Mouse (Mus musculus): ENCODE data around the gene Lrfn4. TPM values are rescaled to one million over a fixed set of nuclear protein-coding genes. Genes with fewer than 3 reads are reported as not detected.

The Lrfn4 gene
- polyA plus RNA-seq, 1 experiment from 2014 or later: 4.6 TPM

DNA sequence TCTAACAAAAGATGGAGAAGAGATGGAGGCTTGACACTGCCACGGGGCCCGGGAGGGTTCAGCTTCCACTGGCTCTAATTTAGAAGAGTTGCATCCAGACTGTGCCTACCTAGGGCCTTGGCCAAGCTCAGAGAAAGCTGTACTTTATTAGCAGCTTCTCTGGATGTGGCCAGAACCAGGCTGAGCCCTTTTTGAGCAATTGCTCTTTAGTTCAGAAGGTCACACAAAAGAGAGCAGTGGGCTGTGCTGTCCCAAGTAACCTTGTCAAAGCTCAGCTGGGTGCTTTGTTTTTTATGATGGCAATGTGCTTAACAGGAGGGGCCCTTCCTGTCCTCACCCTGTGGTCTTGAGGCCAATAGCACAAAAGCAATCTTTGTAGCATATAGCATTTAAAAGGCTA is 47.8 kb downstream of the Lrfn4 start:
- Histone ChIP-seq H3K4me1 (replicated peaks; ENCODE audit: control insufficient read depth, insufficient read depth, low read length) (no peaks in the 10 kb centered on the region), H3K36me3 (ENCODE audit: control insufficient read depth, insufficient read depth) (no peaks in the 10 kb centered on the region), H3K4me2 (replicated peaks; ENCODE audit: low read depth) (no peak overlapping the region), H3K27ac (ENCODE audit: low read depth, low read length) (no peak overlapping the region), H3K9me3 (ENCODE audit: control insufficient read depth) (no peaks in the 10 kb centered on the region), H3K4me3 (ENCODE audit: low read depth, low read length) (no peak overlapping the region), H3K9ac (ENCODE audit: low read depth, low read length) (no peak overlapping the region), H3K27me3 (replicated peaks; ENCODE audit: control insufficient read depth, insufficient read depth, low read length) (no peaks in the 10 kb centered on the region)
- WGBS: 63% methylated on average over 2 of the region's 2 CpGs
- ATAC-seq: no peak
- TF ChIP-seq CTCF (IDR thresholded peaks at IDR 0.05; ENCODE audit: low read depth): no peak

DNA sequence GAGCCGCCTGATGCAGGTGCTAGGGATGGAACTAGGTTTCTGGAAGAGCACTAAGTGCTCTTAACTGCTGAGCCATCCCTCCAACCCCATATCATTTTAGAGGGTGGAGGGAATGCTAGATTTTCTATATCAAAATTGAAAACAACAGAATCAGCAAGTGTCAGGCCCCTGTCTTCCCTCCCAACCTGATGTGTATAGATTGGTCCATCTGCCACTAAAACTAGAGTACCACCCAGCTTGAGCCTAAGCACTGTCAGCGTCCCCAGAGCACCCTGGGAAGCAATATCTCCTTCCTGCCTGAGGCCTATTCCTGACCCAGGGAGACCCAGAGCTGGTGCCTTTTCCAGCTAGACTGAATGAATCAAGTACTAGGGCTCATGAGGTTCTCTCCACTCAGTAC is 48.6 kb downstream of the Lrfn4 start:
- TF ChIP-seq CTCF (IDR thresholded peaks at IDR 0.05; ENCODE audit: low read depth): no peak
- Histone ChIP-seq H3K36me3 (ENCODE audit: control insufficient read depth, insufficient read depth) (no peaks in the 10 kb centered on the region), H3K27ac (ENCODE audit: low read depth, low read length) (no peak overlapping the region), H3K4me1 (replicated peaks; ENCODE audit: control insufficient read depth, insufficient read depth, low read length) (no peaks in the 10 kb centered on the region), H3K9me3 (ENCODE audit: control insufficient read depth) (no peaks in the 10 kb centered on the region), H3K4me2 (replicated peaks; ENCODE audit: low read depth) (no peak overlapping the region), H3K27me3 (replicated peaks; ENCODE audit: control insufficient read depth, insufficient read depth, low read length) (no peaks in the 10 kb centered on the region), H3K4me3 (ENCODE audit: low read depth, low read length) (no peak overlapping the region), H3K9ac (ENCODE audit: low read depth, low read length) (no peak overlapping the region)
- no peak for ATAC-seq
- 89% methylated on average over 2 of the region's 2 CpGs for WGBS

DNA sequence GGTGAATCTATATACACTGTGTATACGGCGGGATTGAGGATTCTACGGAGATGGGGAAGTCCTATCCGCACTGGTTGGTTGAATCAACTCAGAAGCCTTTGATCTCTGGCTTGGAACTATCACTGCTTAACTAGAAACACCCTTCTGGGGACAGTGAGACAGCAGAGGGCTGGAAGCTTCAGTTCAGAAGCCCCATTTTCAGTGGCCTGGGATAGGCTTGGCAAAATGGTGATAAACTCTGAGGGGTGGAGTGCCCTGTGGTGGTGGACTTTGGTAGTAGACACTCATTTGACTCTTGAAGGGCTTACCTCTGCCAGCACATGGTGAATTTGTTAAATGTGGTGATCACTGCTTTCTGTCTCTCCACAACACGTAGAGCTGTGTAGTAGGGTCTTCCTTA is 49.8 kb downstream of the Lrfn4 start:
- 85% methylated on average over 5 of the region's 5 CpGs for WGBS
- Histone ChIP-seq H3K36me3 (ENCODE audit: control insufficient read depth, insufficient read depth) (no peaks in the 10 kb centered on the region), H3K27me3 (replicated peaks; ENCODE audit: control insufficient read depth, insufficient read depth, low read length) (no peaks in the 10 kb centered on the region), H3K9me3 (ENCODE audit: control insufficient read depth) (no peaks in the 10 kb centered on the region), H3K9ac (ENCODE audit: low read depth, low read length) (no peak overlapping the region), H3K4me3 (ENCODE audit: low read depth, low read length) (no peak overlapping the region), H3K27ac (ENCODE audit: low read depth, low read length) (no peak overlapping the region), H3K4me2 (replicated peaks; ENCODE audit: low read depth) (no peak overlapping the region), H3K4me1 (replicated peaks; ENCODE audit: control insufficient read depth, insufficient read depth, low read length) (no peaks in the 10 kb centered on the region)
- TF ChIP-seq CTCF (IDR thresholded peaks at IDR 0.05; ENCODE audit: low read depth): no peak
- ATAC-seq: no peak

Small RNA genes lying within 50 kb of the gene (microRNA-seq; reads per million reads assigned to microRNA genes)
- gene Mir6986: not detected

Other genes starting within 250 kb of the Lrfn4 start
- gene Kdm2a, start 217.4 kb downstream of the Lrfn4 start, polyA plus RNA-seq (2015; fragmentation: Nextera tagmentation; extraction: Ambion mirVana): 21.0 and 21.2 TPM in 2 replicates
- gene Rhod, start 176.2 kb downstream of the Lrfn4 start, polyA plus RNA-seq (2015; fragmentation: Nextera tagmentation; extraction: Ambion mirVana): 54.8 and 60.3 TPM in 2 replicates
- gene Syt12, start 138.2 kb downstream of the Lrfn4 start, polyA plus RNA-seq (2015; fragmentation: Nextera tagmentation; extraction: Ambion mirVana): 0.23 and 0.26 TPM in 2 replicates
- gene 2010003K11Rik, start 117.1 kb downstream of the Lrfn4 start, polyA plus RNA-seq (2015; fragmentation: Nextera tagmentation; extraction: Ambion mirVana): 156 and 165 TPM in 2 replicates
- gene Pcx, start 105.2 kb downstream of the Lrfn4 start, polyA plus RNA-seq (2015; fragmentation: Nextera tagmentation; extraction: Ambion mirVana): 6.1 and 7.0 TPM in 2 replicates
- 37.0 and 37.4 TPM in 2 replicates for gene Rce1, start 10.0 kb upstream of the Lrfn4 start, polyA plus RNA-seq (2015; fragmentation: Nextera tagmentation; extraction: Ambion mirVana)
- 1.0 and 1.1 TPM in 2 replicates for gene Gm960, start 83.0 kb upstream of the Lrfn4 start, polyA plus RNA-seq (2015; fragmentation: Nextera tagmentation; extraction: Ambion mirVana)
- 0.27 and 0.31 TPM in 2 replicates for gene Sptbn2, start 95.5 kb upstream of the Lrfn4 start, polyA plus RNA-seq (2015; fragmentation: Nextera tagmentation; extraction: Ambion mirVana)
- 17.0 and 18.3 TPM in 2 replicates for gene Rbm4b, start 140.8 kb upstream of the Lrfn4 start, polyA plus RNA-seq (2015; fragmentation: Nextera tagmentation; extraction: Ambion mirVana)
- gene Rbm4, start 178.2 kb upstream of the Lrfn4 start, polyA plus RNA-seq (2015; fragmentation: Nextera tagmentation; extraction: Ambion mirVana): 20.3 and 21.6 TPM in 2 replicates
- gene Gm21992, start 195.9 kb upstream of the Lrfn4 start, polyA plus RNA-seq (2015; fragmentation: Nextera tagmentation; extraction: Ambion mirVana): 18.4 and 19.5 TPM in 2 replicates
- gene Rbm14, start 196.0 kb upstream of the Lrfn4 start, polyA plus RNA-seq (2015; fragmentation: Nextera tagmentation; extraction: Ambion mirVana): 21.1 and 21.8 TPM in 2 replicates
- 44.9 and 46.3 TPM in 2 replicates for gene Ccs, start 223.7 kb upstream of the Lrfn4 start, polyA plus RNA-seq (2015; fragmentation: Nextera tagmentation; extraction: Ambion mirVana)
- not detected in 2 replicates for gene Ccdc87, start 223.7 kb upstream of the Lrfn4 start, polyA plus RNA-seq (2015; fragmentation: Nextera tagmentation; extraction: Ambion mirVana)
- gene Ctsf, start 239.5 kb upstream of the Lrfn4 start, polyA plus RNA-seq (2015; fragmentation: Nextera tagmentation; extraction: Ambion mirVana): 15.6 and 16.4 TPM in 2 replicates